Mouse (Mus musculus): ENCODE measurements around the gene Lyrm1.

DNA sequence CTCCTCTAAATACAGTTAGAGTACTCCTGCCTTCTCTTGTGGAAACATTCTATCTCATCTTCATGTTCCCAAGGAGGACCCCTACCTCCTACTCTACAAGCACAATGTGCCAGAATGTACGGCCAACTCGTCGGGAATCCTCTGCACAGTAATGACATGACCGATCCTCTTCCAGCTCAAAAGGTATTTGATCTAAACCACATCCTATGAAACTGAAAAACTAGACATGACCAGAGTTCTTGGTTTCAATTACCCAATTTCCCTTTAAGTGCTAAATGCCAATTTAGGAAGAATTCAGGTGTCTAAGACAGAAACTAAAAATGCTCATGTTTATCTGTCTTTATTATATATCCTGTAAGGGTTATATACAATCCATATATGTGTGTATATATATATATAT, 23.5 kb upstream of the Lyrm1 start:
- TF ChIP-seq CTCF (IDR thresholded peaks at IDR 0.05; ENCODE audit: insufficient read depth, low read depth, low read length) (no peak), POLR2A (IDR thresholded peaks at IDR 0.05; ENCODE audit: insufficient read depth, low read depth, low read length) (no peak)

Data from olfactory bulb, adult 2 months (tissue).